Mouse (Mus musculus) thymus, adult 2 months (tissue): ENCODE measurements at regions not wholly inside any gene's neighbourhood (a gene's known extent, or its start where the extent isn't known, plus 50 kb on each side); places are given as distances from the start of the nearest gene placed in this dataset.

Experiments used
- CTCF ChIP-seq: fragments of 200-500 bp; IDR thresholded peaks from 2 replicates; pipeline ENCODE4 v1.5.1; 2012; ENCODE audit warnings: mild to moderate bottlenecking, control low read depth, low read length, moderate library complexity, borderline replicate concordance; ENCODE audit not compliant: control insufficient read depth, poor library complexity, insufficient read depth; ENCODE audit errors: extremely low read depth
- POLR2A ChIP-seq: fragments of 200-500 bp; IDR thresholded peaks from 2 replicates; pipeline ENCODE4 v1.6.1; 2012; ENCODE audit warnings: mild to moderate bottlenecking, low read length, control low read depth, moderate library complexity; ENCODE audit not compliant: control insufficient read depth, poor library complexity, insufficient read depth; ENCODE audit errors: extremely low read depth

GRCm38 (mm10) chr13:107367639-107368038 is 345.7 kb upstream of the Kif2a start:
- TF ChIP-seq CTCF: no peak
- no peak for TF ChIP-seq POLR2A
